Mouse (Mus musculus) liver, embryonic 14.5 days (tissue): ENCODE results near the gene Aqp11.

Source experiments
- CTCF ChIP-seq: IDR thresholded peaks from 2 replicates; pipeline ENCODE4 v1.5.1; 2016; ENCODE audit warnings: antibody characterized with exemption, low read depth, control low read depth
- EP300 ChIP-seq: IDR thresholded peaks from 2 replicates; pipeline ENCODE4 v1.6.1; 2016; ENCODE audit warnings: antibody characterized with exemption, low read depth

GRCm38 (mm10) chr7:97748527-97749206 is 10.6 kb upstream of the Aqp11 start:
- no peak for TF ChIP-seq CTCF
- no peak for TF ChIP-seq EP300
